Mouse (Mus musculus) forebrain, embryonic 13.5 days (tissue): ENCODE data around the gene Sema3d. TPM values are rescaled to one million over a fixed set of nuclear protein-coding genes. Genes with fewer than 3 reads are reported as not detected.
A peak's percentile ranks its signal among the peaks of the same experiment; 100 is the strongest.

Source experiments
- ATAC-seq: fragments of 200-750 bp; cut with Nextera tagmentation; 2 replicates; pipeline ENCODE4 v1.8.0; 2017
- H3K27ac ChIP-seq: fragments of 300-500 bp; sonication (generic); 2 replicates; pipeline ENCODE4 v1.5.1; 2015; ENCODE audit warnings: inconsistent platforms, mild to moderate bottlenecking, moderate library complexity
- H3K27me3 ChIP-seq: fragments of 300-500 bp; sonication (generic); 2 replicates; pipeline ENCODE4 v1.6.1; 2015; ENCODE audit warnings: mild to moderate bottlenecking, inconsistent platforms
- H3K36me3 ChIP-seq: fragments of 300-500 bp; sonication (generic); 2 replicates; pipeline ENCODE4 v1.6.1; 2015; ENCODE audit warnings: mild to moderate bottlenecking, inconsistent platforms; ENCODE audit not compliant: poor library complexity, severe bottlenecking
- H3K4me1 ChIP-seq: fragments of 300-500 bp; sonication (generic); 2 replicates; pipeline ENCODE4 v1.6.1; 2015; ENCODE audit warnings: inconsistent platforms
- H3K4me2 ChIP-seq: fragments of 300-500 bp; sonication (generic); 2 replicates; pipeline ENCODE4 v1.6.1; 2015; ENCODE audit warnings: inconsistent platforms, mild to moderate bottlenecking, moderate library complexity
- H3K4me3 ChIP-seq: fragments of 300-500 bp; sonication (generic); 2 replicates; pipeline ENCODE4 v1.5.1; 2015; ENCODE audit warnings: mild to moderate bottlenecking, inconsistent platforms
- H3K9ac ChIP-seq: fragments of 300-500 bp; sonication (generic); 2 replicates; pipeline ENCODE4 v1.6.1; 2015; ENCODE audit warnings: mild to moderate bottlenecking, inconsistent platforms
- H3K9me3 ChIP-seq: fragments of 300-500 bp; sonication (generic); replicated peaks from 2 replicates; pipeline ENCODE4 v1.6.1; 2016; ENCODE audit warnings: inconsistent platforms
- WGBS: fragments of 180-500 bp; shearing (Covaris S2); methylation state at CpG from one replicate; pipeline ENCODE4 v1.1.7; 2015; 5-methylcytosine and 5-hydroxymethylcytosine counted together
- polyA plus RNA-seq: library from polyadenylated mRNA; unstranded; fragments of >200 nt; fragmentation: Nextera tagmentation; extraction: Ambion mirVana; gene quantifications from 2 replicates; pipeline ENCODE4 v1.2.1, GENCODE M21; 2015

Gene Sema3d
- polyA plus RNA-seq, 1 experiment from 2014 or later: 0.58 TPM

DNA sequence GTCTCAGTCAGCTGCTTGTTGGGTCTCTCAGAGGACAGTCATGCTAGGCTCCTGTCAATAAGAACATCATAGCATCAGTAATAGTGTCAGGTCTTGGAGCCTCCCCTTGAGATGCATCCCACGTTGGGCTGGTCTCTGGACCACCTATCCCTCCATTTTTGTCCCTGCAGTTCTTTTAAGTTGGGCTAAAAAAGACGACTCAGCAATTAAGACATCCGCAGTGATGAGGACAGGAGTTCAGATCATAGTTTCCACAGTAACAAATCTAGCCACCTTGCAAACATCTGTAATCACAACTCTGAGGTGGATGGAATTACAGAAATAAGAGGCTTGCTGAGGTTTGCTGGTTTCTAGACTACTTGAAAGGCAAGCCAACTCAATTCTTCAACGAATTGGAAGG is 67.9 kb downstream of the Sema3d start:
- no peaks in the 10 kb centered on the region for H3K36me3 ChIP-seq
- H3K4me3 ChIP-seq: no peak overlapping the region
- ATAC-seq: no peak
- no peak overlapping the region for H3K9ac ChIP-seq
- no peak overlapping the region for H3K4me2 ChIP-seq
- no peak overlapping the region for H3K27ac ChIP-seq
- H3K4me1 ChIP-seq: no peaks in the 10 kb centered on the region
- H3K27me3 ChIP-seq: no peaks in the 10 kb centered on the region
- H3K9me3 ChIP-seq: no peaks in the 10 kb centered on the region
- WGBS: 89% methylated on average over 4 of the region's 4 CpGs

DNA sequence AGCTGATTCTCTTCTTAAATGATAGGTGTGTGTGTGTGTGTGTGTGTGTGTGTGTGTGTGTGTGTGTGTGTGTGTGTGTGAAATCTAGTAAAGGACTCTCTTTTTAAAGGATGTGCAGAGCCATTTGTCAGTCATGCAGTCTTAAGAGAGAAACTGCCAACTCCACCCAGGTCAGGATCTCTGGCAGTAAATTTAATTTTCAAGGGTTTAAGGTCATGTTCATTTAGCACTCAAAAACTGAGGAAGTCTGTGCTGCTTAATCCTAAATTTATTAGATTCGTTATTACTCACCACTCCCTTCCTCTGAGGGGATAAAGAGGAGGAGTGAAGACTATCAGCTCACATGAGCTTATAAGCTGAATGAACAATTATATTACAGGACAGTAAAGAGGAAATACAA is 71.8 kb downstream of the Sema3d start:
- Histone ChIP-seq H3K4me1 (no peaks in the 10 kb centered on the region), H3K4me2 (no peak overlapping the region), H3K4me3 (no peak overlapping the region), H3K36me3 (no peaks in the 10 kb centered on the region), H3K9ac (no peak overlapping the region), H3K9me3 (no peaks in the 10 kb centered on the region), H3K27ac (no peak overlapping the region), H3K27me3 (no peaks in the 10 kb centered on the region)
- ATAC-seq: no peak
- 70% methylated on average over 1 of the region's 1 CpGs for WGBS

DNA sequence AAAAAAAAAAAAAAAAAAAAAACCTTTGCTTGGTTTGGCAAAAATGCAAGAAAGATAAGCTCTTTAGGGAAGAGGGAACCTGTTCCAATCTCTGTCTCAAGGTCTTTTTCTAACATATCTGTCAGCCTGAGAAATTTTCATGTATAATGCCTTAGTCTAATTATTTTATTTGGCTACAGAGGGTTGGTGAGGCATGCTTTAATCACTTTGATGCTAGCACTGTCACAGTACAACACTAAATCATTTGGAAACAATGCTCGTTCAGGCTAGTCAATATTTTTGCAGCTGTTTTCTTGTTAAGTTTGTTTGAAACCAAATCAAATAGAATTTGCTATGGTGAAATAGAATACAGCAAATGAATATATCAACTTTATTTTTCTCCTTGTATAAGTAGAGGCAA is 74.3 kb downstream of the Sema3d start:
- Histone ChIP-seq H3K4me3 (no peak overlapping the region), H3K27ac (no peak overlapping the region), H3K27me3 (no peaks in the 10 kb centered on the region), H3K9me3 (no peaks in the 10 kb centered on the region), H3K9ac (no peak overlapping the region), H3K4me1 (no peaks in the 10 kb centered on the region), H3K36me3 (no peaks in the 10 kb centered on the region), H3K4me2 (no peak overlapping the region)
- no peak for ATAC-seq
- 65% methylated on average over 1 of the region's 1 CpGs for WGBS

DNA sequence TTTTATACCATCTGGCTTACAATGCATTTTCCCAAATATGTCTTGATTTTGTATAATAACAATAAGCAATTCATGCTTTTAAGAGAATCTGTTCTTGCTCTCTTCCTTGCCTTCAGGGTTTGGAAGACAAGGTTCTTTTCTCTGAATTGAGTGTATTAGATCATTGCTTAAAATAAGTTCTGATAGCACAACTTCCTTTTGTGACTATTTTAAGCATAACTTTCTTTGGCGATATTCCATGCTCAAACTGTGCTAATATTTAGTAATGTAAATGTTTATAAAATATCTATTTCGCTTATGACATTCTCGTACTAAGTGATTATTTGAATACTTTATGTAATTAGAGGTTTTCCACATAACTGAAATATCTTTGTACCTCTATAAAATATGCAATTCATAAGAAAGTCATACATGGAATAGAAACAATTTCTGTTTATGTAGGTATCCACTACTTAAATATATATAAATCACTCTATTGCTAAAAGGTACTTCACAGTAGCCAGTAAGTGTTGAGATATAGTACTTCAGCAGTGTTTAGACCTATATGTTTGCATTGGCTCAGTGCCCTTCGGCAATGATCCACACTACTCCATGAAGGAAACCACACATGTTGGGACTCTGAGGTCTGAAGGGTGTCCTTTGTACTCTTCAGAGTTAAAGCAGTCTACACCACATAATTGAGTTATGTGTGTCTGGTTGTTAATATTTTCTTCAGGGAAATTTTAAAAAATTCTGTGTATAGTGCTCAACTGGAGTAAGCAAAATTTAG is 84.6 kb downstream of the Sema3d start:
- H3K4me1 ChIP-seq: no peaks in the 10 kb centered on the region
- H3K9me3 ChIP-seq: no peaks in the 10 kb centered on the region
- no peak overlapping the region for H3K27ac ChIP-seq
- H3K36me3 ChIP-seq: no peaks in the 10 kb centered on the region
- H3K4me2 ChIP-seq: no peak overlapping the region
- H3K9ac ChIP-seq: no peak overlapping the region
- no peaks in the 10 kb centered on the region for H3K27me3 ChIP-seq
- H3K4me3 ChIP-seq: no peak overlapping the region
- 91% methylated on average over 4 of the region's 4 CpGs for WGBS
- ATAC-seq: no peak

DNA sequence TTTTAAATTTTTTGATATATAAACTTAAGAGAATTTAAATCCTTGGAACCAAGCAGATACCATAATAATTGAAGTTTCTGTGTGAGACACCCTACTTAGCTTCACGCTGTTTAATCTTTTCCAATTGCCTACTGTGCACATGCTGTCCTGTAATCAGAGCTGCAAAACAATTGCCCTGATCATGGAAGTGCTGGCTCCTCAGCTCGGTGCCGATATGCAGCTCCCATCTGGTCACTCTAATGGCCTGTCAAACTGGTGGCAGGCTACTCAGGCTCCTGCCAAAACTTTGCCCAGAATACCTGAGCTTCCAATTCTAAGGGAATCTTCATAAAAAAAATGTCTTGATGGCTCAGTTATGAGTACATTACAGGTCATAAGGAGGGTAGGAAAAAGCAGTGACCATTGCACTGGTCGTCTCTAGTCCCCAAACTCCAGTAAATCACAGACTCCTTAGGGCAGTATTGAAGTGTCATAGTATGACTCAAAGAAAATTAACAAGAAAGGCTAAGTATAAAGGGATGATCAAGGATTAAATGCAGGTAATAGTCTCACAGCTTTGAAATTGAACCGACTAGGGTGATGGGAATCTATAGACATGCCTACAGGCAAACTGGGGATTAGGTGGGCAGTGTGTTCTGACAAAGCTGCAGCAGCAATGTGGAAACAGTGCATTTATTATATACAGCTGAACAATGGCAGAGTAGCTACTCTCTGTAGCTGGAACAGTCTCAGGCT is 91.9 kb downstream of the Sema3d start:
- Histone ChIP-seq H3K27ac (no peak overlapping the region), H3K27me3 (no peaks in the 10 kb centered on the region), H3K9me3 (no peaks in the 10 kb centered on the region), H3K4me3 (no peak overlapping the region), H3K4me1 (0 out of 2 replicates have a peak, but pooled peaks cover 8% of the 10 kb centered on the region), H3K36me3 (no peaks in the 10 kb centered on the region), H3K4me2 (no peak overlapping the region), H3K9ac (no peak overlapping the region)
- 26% methylated on average over 5 of the region's 5 CpGs for WGBS
- ATAC-seq: peak; percentile 43; the same call in 1 of the 2 replicates

DNA sequence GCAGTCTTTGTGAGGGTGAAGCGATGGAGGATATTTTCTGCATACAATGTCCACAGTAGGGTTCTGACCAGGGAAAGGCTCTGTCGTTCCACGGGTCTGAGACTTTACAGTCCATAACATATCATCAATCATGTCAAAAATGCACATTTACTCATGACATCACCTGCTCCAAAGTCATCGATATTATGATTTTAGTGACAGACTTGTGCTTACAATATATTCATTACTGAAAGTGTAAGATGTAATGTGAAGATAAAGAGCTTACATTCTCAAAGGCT is 92.4 kb downstream of the Sema3d start:
- no peak for ATAC-seq
- H3K27ac ChIP-seq: no peak overlapping the region
- no peaks in the 10 kb centered on the region for H3K9me3 ChIP-seq
- 48% methylated on average over 4 of the region's 4 CpGs for WGBS
- 0 out of 2 replicates have a peak, but pooled peaks cover 8% of the 10 kb centered on the region for H3K4me1 ChIP-seq
- H3K4me2 ChIP-seq: no peak overlapping the region
- H3K9ac ChIP-seq: no peak overlapping the region
- H3K4me3 ChIP-seq: no peak overlapping the region
- H3K36me3 ChIP-seq: no peaks in the 10 kb centered on the region
- H3K27me3 ChIP-seq: no peaks in the 10 kb centered on the region

DNA sequence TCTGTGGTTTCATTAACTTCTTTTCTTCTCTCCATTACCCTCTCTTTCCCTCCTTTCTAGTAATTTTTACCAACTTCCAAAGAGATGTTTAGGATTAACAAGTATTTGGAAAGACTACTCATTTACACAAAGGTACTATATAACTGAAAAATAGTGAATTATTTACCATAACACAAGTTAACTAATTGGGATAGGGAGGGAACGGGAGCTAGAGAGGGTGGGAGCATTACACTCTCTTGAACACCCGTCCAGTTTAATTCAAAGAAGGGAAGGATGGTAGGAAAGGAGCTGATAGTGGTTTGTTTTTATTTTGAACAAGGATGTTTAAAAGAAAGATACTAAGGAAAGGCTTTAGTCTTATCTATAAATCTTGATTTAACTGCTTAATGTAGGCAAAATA is 104.7 kb downstream of the Sema3d start:
- H3K4me1 ChIP-seq: no peaks in the 10 kb centered on the region
- no peak overlapping the region for H3K4me2 ChIP-seq
- H3K36me3 ChIP-seq: no peaks in the 10 kb centered on the region
- ATAC-seq: no peak
- WGBS: 68% methylated on average over 2 of the region's 2 CpGs
- no peaks in the 10 kb centered on the region for H3K9me3 ChIP-seq
- no peak overlapping the region for H3K27ac ChIP-seq
- H3K27me3 ChIP-seq: no peaks in the 10 kb centered on the region
- no peak overlapping the region for H3K9ac ChIP-seq
- no peak overlapping the region for H3K4me3 ChIP-seq

DNA sequence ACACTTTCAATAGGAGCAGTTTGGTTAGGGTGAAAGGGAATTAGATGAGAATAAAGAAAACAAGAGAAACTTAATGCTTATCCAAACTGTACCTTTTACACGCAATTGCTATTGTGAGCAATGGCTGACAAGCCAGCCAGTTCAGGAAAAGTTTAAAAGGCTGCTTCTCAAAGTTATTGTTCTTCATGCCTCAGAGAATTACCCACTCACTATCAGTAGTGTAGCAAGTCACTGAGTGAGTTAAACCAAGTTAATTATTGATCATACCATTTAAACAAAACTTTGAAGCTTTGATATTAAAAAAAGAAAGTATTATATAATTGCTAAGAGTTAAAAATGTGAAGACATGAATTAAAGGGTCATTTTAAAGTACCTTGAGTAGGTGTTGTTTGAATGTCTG is 108.5 kb downstream of the Sema3d start:
- H3K4me2 ChIP-seq: no peak overlapping the region
- no peak overlapping the region for H3K27ac ChIP-seq
- no peaks in the 10 kb centered on the region for H3K9me3 ChIP-seq
- H3K4me3 ChIP-seq: no peak overlapping the region
- no peak for ATAC-seq
- WGBS: 68% methylated on average over 1 of the region's 1 CpGs
- no peak overlapping the region for H3K9ac ChIP-seq
- no peaks in the 10 kb centered on the region for H3K27me3 ChIP-seq
- H3K4me1 ChIP-seq: no peaks in the 10 kb centered on the region
- H3K36me3 ChIP-seq: no peaks in the 10 kb centered on the region

DNA sequence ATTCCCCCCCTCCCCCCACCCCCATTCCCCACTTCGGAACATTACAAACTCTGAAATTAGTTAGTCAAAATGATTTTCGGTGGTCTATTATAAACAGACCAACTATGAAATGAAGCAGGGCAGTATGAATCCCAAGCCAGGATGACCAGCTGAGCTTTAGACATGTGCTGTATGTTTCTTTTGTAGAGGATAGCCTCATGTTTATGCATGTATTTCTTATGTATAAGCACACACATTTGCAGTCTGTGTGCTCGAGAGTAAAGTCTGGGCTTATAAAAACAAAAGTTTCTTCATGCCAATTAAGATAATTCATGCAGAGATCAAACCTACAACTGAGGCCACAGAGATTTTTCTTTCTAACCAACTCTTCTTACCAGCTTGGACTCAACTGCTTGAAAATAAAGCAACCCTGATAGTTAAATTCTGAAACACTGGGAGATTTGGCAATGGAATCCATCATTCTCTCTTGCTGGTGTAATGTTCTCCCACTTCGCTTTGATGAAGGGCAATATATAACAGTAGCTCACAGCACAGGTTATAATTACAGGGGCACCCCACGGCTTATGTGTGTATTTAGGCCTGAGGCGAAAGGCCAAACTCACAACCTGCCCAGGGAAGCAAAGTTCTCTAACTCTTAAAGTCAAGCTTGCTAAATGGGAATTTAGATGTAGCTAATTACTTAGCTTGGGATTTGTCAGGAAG is 115.2 kb downstream of the Sema3d start:
- WGBS: 40% methylated on average over 6 of the region's 6 CpGs
- H3K9ac ChIP-seq: no peak overlapping the region
- H3K27ac ChIP-seq: no peak overlapping the region

DNA sequence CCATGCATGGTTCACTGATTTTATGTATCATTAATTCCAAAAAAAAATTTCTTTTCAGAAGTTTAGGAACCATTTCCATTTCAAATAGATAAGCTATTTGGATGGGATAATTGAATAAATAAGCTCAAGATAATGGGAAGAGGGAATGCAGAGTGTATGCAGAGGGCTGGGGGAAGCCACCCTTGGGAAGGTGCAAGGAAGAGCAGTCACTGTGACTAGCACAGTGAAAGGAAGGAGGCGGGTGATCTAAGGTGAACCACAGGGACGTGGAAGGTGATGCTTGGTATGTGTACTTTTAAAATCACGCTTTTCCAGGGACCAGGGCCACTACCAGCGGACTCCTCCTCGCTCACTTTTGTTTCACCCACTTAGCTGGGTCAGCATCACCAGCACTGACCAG is 115.9 kb downstream of the Sema3d start:
- Histone ChIP-seq H3K27me3 (no peaks in the 10 kb centered on the region), H3K4me3 (no peak overlapping the region), H3K4me2 (no peak overlapping the region), H3K36me3 (no peaks in the 10 kb centered on the region), H3K9me3 (no peaks in the 10 kb centered on the region), H3K27ac (no peak overlapping the region), H3K9ac (no peak overlapping the region), H3K4me1 (peaks cover 18% of the 10 kb centered on the region)
- no peak for ATAC-seq
- 90% methylated on average over 5 of the region's 5 CpGs for WGBS

More for the DNA sequence above, 115.2 kb downstream of the Sema3d start:
- H3K36me3 ChIP-seq: no peaks in the 10 kb centered on the region
- H3K4me2 ChIP-seq: no peak overlapping the region
- H3K4me1 ChIP-seq: peaks cover 18% of the 10 kb centered on the region
- H3K9me3 ChIP-seq: no peaks in the 10 kb centered on the region
- ATAC-seq: peak; percentile 80
- no peak overlapping the region for H3K4me3 ChIP-seq
- no peaks in the 10 kb centered on the region for H3K27me3 ChIP-seq

DNA sequence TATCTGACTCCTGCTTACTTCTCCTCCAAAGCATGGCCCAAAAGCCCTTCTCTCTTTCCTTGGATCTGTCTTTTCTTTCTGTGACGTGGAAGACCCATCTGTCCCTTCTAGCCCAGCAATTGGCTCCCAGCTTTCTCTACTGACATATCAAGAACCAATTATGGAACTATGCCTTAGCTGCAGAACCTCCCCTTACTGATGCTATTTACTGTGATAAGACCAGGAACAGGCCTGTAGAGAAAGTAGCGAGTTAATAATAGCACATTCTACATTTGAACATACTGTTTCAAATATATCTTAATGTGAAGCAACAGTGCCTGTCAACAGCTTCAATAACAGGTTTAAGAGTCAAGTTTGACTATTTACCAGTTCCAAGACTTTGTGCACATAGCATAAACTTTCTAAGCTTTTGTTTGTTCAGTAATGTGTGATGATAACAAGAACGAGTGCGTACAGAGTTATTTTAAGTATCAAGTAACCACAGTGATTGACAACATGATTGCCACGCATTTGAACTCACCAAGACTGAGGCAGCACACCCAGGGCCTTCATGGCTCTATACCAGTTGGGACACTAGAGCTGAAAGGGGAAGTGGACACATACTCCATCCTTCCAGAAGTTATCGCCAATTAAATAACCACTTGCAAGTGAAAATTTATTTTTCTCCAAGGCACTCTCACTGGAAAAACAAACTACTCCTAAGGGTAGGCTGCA is 116.8 kb downstream of the Sema3d start:
- Histone ChIP-seq H3K4me1 (peaks cover 18% of the 10 kb centered on the region), H3K4me2 (no peak overlapping the region), H3K4me3 (no peak overlapping the region), H3K9ac (no peak overlapping the region), H3K36me3 (no peaks in the 10 kb centered on the region), H3K27me3 (no peaks in the 10 kb centered on the region), H3K9me3 (no peaks in the 10 kb centered on the region), H3K27ac (no peak overlapping the region)
- ATAC-seq: no peak
- WGBS: 90% methylated on average over 6 of the region's 6 CpGs

DNA sequence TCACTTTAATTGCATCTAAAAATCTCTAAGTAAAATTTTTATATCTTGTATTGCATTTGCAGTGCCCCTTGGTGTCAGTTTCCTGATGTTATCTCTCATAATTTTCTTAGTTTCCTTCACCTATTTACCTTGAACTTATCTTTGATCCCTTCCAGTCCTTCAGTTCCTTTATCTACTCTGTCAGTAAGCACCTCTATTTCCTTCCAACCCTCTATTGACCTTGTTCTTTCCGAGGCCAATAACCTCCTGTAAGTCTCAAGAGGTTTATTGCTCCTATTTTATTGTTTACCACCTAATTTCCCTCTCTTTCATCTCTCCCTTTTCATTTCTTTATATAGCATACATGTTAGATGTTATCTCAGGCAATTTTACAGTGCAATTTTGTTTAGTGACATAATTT is 129.3 kb downstream of the Sema3d start:
- no peak for ATAC-seq
- no peaks in the 10 kb centered on the region for H3K4me1 ChIP-seq
- 81% methylated on average over 1 of the region's 1 CpGs for WGBS
- H3K36me3 ChIP-seq: no peaks in the 10 kb centered on the region
- H3K27me3 ChIP-seq: no peaks in the 10 kb centered on the region
- H3K27ac ChIP-seq: no peak overlapping the region
- H3K9me3 ChIP-seq: no peaks in the 10 kb centered on the region
- H3K4me2 ChIP-seq: no peak overlapping the region
- no peak overlapping the region for H3K4me3 ChIP-seq
- no peak overlapping the region for H3K9ac ChIP-seq
